Mouse (Mus musculus): ENCODE measurements around the gene Prps1.
A peak's percentile ranks its signal among the peaks of the same experiment; 100 is the strongest.
"Not testable (repeated sequence)": the region's sequence is repeated elsewhere in the genome, so short reads cannot be mapped to it uniquely, and the experiment has no call there.

Gene Prps1

DNA sequence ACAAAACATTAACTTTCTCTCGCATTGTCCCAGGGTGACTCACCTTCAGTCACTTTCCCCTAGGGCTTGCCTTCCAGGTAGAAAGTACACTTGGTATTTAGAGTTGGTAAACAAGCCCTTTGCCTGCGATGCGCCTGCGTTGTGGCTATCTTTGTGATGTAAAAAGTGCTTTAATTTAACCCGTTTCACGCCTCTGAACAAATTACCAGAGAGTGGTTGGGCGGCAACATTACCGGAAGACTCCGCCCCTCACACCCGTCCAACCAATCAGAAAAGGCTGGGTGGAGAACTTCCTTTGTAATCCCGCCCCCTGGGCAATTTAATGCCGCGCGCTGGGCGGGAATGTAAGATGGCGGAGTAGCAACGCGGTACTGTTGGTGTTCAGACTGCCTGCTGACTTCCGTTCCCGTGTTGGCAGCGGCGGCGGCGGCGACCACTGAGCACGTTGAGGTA is at the start of gene Prps1:
Prps1 (plus strand) TSS at position 335 of the 453 bp plus-strand sequence.
- peak; percentile 89 to 93 for DNase-seq

DNA sequence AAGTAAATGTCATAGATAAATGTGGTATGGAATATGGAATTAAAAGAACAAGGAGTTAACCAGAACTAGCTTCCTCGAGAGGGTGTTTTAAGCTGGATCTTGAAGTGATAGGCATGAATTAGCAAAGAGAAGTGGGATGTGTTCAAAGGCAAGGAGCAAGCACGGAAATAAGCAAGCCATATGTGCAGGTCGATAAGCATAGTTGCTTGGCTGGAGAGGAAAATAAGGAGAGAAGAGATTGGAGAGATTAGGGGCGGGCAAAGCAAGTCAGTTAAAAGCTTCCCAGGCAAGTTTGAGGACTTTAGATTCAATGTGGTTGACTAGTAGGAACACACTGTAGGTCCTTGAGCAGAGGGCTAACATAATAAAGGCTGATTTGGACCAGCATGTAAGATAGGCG is 48.8 kb upstream of the Prps1 start:
- DNase-seq = no peak

DNA sequence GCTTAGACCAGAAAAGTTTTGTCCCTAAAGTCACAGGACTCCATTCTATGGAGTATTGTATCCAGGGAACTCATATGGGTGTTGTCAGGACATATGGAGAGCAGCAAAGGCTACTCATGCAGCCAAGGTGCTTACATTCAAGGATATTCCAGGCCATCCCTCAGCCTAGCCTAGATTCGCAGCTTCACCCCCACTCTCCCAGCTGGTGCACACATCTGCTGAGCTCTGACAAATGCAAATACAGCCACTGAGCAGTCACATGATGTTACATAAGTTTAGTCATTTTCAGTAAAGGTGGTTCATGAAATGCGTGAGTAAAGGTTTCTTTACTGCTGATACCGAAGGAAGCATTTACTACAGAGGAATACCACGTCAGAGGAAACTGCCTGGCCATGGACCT is 37.9 kb upstream of the Prps1 start:
- DNase-seq = no peak

DNA sequence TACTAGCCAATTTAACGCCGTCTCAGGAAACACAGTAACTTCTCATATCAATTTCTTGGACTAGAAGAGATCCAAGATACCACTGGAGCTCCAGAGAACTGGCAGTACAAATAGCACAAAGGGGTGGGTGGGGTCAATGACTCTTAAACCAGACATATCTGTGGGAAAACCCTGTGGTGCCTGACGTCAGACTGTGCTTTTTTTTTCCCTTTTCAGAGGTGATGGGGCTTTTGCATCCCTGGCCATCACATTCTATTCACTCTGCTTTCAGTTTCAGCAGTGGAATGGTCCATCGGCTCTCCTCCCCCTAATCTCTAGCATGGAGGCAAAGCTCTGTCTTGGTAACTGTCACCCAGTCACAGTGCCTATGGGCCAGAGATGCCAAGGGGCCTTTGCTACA is 29.3 kb upstream of the Prps1 start:
- no peak for DNase-seq

DNA sequence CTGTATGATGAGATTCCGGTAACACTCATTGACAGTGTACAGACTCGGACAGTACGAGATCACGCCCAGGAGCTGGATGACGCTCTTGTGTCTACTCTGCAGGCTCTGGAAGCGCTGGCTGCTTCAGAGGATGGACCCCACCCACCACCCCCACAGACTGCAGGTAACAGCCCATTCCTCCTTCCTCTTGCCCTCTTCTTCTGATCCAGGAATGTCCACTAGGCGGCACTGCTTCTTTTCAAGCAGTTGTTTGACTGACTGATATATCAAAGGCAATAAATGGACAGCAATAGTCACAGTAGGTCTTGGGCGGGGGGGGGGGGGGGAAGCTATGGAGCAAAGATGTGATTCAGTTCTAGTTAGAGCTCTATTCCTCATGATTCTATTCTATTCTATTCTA is 28.2 kb upstream of the Prps1 start:
- peak; percentile 20 to 62 for DNase-seq

DNA sequence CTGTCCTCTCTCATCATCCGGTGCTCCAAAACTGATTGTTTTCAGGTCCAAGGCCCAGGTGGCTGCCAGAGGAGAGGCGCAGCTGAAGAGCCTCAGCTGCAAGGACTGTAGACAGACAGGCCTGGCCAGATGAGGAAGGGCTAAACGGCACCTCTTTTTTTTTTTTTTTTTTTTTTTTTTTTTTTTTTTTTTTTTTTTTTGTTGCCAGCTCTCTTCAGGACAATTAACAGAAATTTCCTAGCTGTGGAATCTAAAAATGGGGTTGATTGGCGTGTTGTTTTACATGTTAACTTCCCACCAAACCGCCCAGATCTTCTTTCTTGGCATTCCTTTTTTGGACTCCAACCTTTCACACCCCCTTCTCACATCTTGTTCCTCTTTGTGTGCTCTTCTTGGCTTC is 26.4 kb upstream of the Prps1 start:
- DNase-seq = no peak

DNA sequence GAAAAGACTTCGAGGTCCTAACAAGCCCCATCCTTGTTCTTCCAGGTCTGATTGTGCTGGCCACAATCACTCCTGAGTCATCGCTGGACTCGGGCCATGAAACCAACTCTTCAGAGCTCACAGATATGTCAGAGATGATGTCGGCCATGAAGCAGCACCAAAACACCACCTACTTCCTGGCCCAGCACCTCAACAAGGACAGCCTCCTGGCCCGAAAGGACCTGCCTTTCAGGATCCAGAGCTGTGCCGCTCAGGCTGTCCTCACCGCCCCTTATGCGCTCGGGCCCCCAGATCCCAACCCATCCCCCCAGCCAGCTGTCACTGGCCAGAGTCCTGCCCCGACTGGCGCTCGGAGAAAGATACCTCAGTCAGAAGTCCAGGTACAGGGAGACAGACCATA is 25.9 kb upstream of the Prps1 start:
- DNase-seq = no peak

DNA sequence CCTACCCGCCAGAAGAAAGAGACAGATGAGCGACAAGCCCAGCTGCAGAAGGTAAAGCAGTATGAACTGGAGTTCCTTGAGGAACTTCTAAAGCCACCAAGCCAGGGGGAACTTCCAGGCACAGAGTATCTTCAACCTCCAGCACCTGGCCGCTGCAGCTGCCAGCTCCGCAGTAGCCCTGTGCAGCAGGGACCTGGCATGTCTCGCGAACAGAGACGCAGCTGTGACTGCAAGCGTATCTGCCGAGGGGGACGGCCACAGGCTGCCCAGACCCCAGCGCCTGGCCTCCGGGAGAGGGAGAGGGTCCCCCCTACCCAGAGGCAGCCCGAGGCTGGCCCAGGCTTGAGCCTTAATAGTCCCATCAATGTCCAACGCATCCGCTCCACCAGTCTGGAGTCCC is 24.4 kb upstream of the Prps1 start:
- DNase-seq = no peak

DNA sequence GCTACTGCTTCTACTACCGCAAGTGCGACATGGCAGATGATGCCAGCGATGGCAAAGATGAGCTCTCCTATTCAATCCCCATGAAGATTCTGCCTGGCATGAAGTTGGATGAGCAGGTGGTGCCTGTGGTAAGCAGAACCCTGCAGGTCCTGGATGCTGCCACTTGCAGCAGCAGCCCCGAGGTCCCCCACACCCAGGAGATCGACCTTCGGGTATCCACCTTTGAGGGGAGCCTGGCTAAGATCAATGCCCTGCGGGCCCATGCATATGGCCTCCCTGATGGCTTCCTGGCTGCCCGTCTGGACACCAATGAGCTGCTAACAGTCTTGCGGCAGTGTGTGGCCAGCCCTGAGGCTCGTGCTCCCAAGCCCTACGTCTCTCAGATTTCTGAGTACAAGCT is 23.6 kb upstream of the Prps1 start:
- DNase-seq = no peak

DNA sequence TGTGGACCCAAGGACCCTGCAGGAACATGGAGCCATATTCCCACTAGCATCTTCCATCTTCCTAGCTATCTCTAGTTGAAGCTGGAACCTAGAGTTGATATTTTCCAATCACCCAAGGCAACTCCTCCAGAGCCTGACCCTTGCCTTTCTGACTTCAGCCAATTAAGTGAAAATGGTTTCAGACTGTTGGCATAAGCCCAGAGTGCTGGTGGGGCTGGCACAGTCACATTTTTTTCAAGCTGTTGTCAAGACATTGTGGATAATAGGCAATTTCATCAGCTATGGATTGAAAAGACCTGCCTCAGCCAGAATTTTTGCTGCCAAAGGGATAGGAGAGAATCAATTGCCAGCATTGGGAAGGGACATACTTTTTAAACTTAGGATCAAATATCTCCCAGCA is 18.5 kb upstream of the Prps1 start:
- DNase-seq = no peak

DNA sequence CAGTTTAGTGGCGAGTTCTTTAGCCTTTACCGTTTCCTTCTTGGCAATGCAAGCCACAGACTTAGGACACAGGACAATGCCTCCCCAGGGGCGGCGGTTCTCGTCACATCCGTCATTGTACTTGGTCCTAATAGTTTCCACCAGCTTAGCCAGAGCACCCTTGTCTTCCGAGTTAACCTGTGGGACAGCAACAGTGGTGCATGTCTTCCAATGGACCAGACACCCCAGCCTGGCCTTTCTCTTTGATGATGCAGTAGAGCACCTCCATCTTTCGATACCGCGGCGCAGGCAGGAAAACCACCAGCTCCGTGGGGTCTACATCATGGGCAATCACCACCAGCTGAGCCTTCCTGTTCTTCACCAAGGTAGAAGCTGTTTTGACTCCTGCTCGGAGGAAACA is 10.9 kb upstream of the Prps1 start:
- no peak for DNase-seq

DNA sequence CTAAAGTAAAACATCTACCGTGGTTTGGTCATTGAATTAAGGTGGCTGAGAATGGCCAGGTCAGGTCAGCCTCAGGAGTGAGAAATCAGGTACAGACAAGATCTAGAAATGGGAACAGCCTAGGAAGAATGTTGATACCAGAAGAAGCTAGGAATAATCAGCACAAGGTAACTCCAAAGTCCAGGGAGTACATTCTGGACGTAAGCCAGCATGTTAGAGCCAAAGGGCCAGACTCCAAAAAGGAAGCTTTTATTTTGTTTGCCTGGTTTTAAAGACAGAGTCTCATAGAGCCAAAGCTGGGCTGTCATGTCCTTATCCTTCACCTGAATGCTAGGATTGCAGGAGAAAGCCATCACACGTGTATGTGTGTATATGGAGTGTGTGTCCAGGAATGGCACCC is 6.3 kb upstream of the Prps1 start:
- DNase-seq = peak; percentile 40 to 52

DNA sequence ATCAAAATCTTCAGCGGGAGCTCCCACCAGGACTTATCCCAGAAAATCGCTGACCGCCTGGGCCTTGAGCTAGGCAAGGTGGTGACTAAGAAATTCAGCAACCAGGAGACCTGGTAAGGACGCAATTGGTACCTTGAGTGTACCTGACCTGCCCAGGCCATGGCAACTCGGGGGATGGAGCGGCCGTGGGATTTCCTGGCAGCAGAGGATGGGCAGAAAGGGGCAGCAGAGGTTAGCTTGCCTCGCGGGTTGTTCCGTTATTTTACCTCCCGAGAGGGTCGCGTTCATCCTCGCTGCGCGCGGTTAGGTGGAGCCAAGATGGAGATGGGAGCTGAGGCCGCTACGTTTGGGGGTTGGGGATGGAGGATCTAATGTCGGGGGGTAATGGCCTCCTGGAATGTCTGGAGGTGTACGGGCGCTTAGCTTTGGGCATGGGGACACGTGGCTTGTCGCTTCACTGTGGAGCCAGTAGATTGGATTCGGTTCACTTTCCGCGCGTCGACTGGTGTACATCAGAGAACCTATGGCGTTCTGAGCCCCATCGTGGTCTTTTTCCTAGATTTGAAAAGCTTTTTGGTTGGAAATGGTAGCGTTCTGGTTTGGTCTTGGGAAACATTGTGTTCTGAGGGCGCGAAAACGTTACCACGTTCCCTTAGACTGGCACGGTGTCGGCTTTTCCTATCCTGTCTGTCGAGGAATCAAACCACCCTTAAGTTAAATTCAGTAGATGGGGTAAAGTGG is 508 bp downstream of the Prps1 start:
- peak in 1 of 2 experiments; percentile 19 for DNase-seq

DNA sequence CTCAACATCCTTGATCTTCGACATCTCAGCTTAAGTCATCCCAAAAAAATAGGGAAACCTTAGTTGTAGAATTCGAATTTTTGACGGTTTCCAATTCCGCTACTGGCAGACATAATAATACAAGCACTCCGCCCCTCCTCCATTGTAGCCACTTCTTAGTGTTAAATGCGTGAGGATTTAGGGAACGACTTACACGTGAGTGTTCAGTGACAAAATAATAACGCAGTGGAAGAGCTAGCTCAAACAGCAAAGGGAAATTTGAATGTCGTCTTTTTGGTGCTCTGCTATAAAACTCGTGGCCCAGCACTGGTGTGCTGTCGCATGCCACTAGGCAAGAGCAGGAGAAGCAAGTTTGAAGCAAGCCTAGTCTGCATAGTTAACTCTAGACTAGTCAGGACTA is 1.1 kb downstream of the Prps1 start:
- no peak for DNase-seq

DNA sequence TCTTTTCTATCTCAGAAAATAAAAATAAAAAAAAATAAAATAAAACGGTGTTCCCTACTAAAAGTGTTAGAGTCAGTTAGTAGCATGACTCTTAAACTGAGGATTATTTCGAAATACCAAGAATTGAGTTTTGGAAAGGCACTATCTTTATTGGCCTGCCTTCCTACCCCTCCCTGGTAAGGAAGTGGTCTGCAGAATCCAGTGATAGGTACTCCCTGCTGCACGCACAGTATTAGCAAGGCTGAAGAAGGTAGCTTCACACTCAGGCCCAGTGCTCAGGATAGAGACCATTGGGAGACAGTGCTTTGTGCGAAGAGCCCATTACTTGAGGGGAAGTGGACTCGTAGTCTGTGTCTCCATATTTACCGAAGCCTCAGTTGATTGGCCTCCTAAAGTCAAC is 21.8 kb downstream of the Prps1 start:
- no peak for DNase-seq

DNA sequence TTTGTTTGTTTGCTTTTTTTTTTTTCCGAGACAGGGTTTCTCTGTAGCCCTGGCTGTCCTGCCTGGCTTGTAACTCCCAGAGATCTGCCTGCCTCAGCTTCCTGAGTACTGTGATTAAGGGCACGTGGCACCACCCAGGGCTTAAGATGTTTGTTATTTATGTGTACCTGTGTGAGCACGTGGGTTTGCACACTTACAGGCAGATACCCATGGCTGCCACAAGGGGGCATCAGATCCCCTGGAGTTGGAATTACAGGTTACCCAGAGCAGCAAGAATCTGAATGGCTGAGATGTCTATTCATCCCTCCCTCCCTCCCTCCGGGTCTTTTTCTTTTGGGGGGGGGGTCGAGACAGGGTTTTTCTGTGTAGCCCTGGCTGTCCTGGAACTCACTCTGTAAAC is 22.8 kb downstream of the Prps1 start:
- peak; percentile 48 to 63 for DNase-seq

DNA sequence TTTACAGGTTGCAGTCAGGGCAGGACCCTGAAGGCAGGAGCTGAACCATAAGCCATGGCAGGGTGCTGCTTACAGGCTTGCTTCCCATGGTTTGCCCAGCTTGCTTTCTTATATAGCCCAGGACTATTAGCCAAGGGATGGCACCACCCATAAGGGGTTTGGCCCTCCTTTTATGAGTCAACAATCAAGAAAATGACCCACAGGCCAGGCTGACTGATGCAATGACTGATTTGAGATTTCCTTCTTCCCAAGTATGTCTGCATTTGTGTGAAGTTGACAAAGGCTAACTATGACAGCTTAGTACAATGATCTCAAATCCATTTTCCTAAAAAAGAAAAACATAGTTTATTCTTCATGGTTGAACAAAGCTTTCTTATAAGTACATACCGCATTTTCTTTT is 32.8 kb downstream of the Prps1 start:
- DNase-seq = no peak

DNA sequence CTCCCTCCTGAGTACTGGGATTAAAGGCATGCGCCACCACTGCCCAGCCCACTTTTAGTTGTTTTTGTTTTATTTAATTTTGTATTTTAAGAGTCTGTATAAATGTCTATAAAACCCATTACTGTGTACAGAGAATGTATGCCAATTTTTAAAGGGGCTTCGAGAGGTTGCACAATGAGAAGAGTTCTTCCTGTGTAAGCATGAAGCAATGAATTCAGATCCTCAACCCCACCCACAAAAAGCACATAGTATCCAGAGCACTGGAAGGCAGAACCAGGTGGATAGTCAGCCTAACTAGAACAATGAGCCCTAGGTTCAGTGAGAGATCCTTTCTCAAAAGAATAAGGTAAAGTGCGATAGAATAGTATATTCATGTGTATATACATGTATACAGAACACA is 33.8 kb downstream of the Prps1 start:
- no peak for DNase-seq

DNA sequence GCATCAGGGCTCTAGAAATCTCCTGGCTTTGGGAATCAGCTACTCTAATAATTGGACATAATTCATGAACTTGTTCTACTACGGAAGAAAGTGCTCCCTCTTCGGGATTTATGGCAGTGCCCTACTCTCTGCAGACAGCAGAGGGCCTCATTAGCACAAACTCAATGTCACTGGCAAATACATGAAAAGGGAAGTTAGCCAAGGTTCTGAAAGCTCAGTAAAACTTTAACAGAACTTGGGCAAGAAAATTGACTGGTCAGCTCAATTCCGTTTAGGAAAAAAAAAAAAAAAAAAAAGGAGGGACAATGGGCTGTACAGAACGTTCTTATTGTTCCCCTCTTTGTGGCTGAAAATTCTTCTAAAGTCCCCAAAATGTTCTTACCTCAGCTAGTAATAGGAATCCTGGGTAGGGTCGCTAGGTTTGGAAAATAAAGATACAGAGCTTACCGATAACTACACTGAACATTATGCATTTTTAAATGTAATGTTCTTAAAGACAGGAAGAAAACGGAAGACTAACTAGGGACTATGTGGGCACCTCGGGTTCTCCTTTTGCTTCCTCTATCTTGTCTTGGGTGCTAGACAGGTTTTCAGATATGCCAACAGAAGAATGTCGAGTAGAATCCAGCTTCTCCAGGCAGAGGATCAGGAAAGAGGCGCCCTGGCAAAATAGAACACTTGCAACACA is 35.6 kb downstream of the Prps1 start:
- DNase-seq = peak; percentile 70 to 78

DNA sequence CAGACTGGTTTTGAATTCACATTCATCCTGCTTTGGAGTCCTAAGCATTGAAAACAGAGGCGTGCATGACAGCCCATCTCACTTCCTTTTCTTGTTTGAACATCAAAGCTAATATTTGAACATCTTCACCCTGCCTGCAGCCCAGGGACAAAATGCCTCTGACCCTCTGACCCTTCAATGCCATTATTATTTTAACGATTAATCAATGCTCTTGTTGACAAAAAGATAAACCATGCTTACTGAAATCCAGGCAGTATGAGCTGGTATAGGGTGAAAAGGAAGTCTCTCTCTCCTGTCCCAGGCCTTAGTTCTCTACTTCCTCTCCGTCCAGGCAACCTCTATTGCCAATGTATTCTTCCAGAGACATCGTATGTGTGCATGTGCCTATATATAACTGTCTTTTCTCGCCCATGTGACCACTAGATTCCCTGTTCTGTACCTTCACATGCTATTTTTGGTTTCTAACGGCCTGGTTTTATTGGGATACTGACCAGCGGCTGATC is 37.2 kb downstream of the Prps1 start:
- DNase-seq = no peak

DNA sequence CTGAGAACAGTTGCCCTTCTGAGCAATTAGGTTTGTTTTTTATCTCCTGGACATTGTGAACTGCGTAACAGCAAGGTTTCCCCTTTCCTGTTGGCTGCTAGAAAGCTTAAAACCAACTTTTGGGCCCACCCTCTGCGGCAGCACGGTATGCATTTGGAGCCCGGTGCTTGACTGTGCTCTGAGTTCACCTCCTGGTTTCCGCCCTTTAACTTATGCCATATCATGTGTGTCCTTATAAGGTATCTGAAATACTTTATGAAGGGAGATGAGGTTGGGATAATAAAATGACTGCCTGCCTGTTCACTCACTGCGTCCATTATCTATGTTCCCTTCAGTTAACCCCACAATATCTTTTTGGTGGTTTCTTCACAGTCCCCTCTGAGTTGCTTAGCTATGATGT is 37.8 kb downstream of the Prps1 start:
- no peak for DNase-seq

DNA sequence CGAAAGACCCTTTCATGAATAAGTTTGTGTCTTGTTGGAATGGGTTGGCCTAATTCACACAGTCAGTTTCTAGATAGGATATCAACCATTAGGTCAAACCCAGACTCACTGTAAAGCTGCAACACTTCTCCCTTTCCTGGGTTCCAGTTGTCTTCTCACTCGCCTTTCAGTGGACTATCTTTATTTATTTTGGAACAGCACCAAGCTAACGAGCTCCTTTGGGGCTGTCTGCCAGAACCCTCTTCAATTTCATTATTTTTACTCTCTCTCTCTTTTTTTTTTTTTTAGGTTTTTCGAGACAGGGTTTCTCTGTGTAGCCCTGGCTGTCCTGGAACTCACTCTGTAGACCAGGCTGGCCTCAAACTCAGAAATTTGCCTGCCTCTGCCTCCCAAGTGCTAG is 42.0 kb downstream of the Prps1 start:
- not testable (repeated sequence) for DNase-seq

DNA sequence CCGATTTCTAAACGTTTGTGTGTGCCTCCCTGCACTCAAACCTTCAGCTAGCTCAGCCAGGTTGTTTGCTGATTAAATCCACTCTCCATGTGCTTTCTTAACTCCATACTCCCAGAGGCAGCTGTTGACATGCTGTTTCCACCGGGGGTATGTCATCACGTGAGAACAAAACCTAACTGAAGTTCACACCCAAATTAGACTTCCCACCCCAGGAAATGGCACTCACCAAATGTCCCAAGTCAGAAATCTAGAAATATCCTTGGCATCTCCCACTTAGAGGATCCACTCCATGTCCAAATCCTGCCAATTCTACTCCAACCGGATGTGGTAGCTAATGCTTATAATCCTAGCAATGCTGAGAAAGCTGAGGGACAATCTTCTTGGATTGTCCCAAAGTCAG is 43.9 kb downstream of the Prps1 start:
- DNase-seq = no peak
